Mouse (Mus musculus): ENCODE data around the gene Irs4. TPM values are rescaled to one million over a fixed set of nuclear protein-coding genes. Genes with fewer than 3 reads are reported as not detected.
A peak's percentile ranks its signal among the peaks of the same experiment; 100 is the strongest.

Gene Irs4
- polyA plus RNA-seq (2016; fragmentation: Nextera tagmentation; extraction: Ambion mirVana): 3.3 and 3.8 TPM in 2 replicates

- Histone ChIP-seq H3K27me3 (replicated peaks; ENCODE audit: low read depth, poor library complexity, severe bottlenecking) (peaks cover 85% of the 10 kb centered on the region), H3K4me1 (no peaks in the 10 kb centered on the region), H3K4me3 (peak within 1 kb of the TSS; percentile 57), H3K27ac (replicated peaks) (no peak within 1 kb of the TSS), H3K9me3 (no peaks in the 10 kb centered on the region), H3K36me3 (replicated peaks) (no peaks in the 10 kb centered on the region)
- WGBS: 22% methylated on average over 51 of the region's 51 CpGs
- peak; percentile 72 for DNase-seq (ENCODE audit: low spot score)
These were observed at the start of gene Irs4 for GRCm38 (mm10) chrX:141724937-141725918. Gene Irs4 (minus strand): TSS chrX:141725263.

- Histone ChIP-seq H3K36me3 (replicated peaks) (no peaks in the 10 kb centered on the region), H3K9me3 (no peaks in the 10 kb centered on the region), H3K4me1 (no peaks in the 10 kb centered on the region), H3K27me3 (replicated peaks; ENCODE audit: low read depth, poor library complexity, severe bottlenecking) (no peaks in the 10 kb centered on the region), H3K27ac (replicated peaks) (no peak overlapping the region), H3K4me3 (no peak overlapping the region)
- no peak for DNase-seq (ENCODE audit: low spot score)
- 72% methylated on average over 2 of the region's 2 CpGs for WGBS
These were observed 25.3 kb upstream of the Irs4 start for GRCm38 (mm10) chrX:141750360-141750759.

GRCm38 (mm10) chrX:141729570-141729969 lies 4.5 kb upstream of the Irs4 start:
- Histone ChIP-seq H3K27me3 (replicated peaks; ENCODE audit: low read depth, poor library complexity, severe bottlenecking) (peaks cover 61% of the 10 kb centered on the region), H3K27ac (replicated peaks) (no peak overlapping the region), H3K9me3 (no peaks in the 10 kb centered on the region), H3K36me3 (replicated peaks) (no peaks in the 10 kb centered on the region), H3K4me1 (no peaks in the 10 kb centered on the region), H3K4me3 (no peak overlapping the region)
- 50% methylated on average over 5 of the region's 5 CpGs for whole genome bisulfite sequencing
- no peak for DNase-seq (ENCODE audit: low spot score)

- peak; percentile 42 for DNase-seq (ENCODE audit: low spot score)
- Histone ChIP-seq H3K4me1 (no peaks in the 10 kb centered on the region), H3K27ac (replicated peaks) (no peak overlapping the region), H3K36me3 (replicated peaks) (no peaks in the 10 kb centered on the region), H3K9me3 (no peaks in the 10 kb centered on the region), H3K4me3 (peak overlapping the region; percentile 57), H3K27me3 (replicated peaks; ENCODE audit: low read depth, poor library complexity, severe bottlenecking) (peaks cover 88% of the 10 kb centered on the region)
- WGBS: 20% methylated on average over 52 of the region's 52 CpGs
These were observed 622 bp downstream of the Irs4 start for GRCm38 (mm10) chrX:141724391-141724891.

- H3K9me3 ChIP-seq: no peaks in the 10 kb centered on the region
- no peaks in the 10 kb centered on the region for H3K4me1 ChIP-seq
- 30% methylated on average over 16 of the region's 16 CpGs for WGBS
- DNase-seq (ENCODE audit: low spot score): peak; percentile 53
- H3K27ac ChIP-seq (replicated peaks): no peak overlapping the region
- peak overlapping the region; percentile 57 for H3K4me3 ChIP-seq
- H3K27me3 ChIP-seq (replicated peaks; ENCODE audit: low read depth, poor library complexity, severe bottlenecking): peaks cover 93% of the 10 kb centered on the region
- no peaks in the 10 kb centered on the region for H3K36me3 ChIP-seq (replicated peaks)
These were observed 1.1 kb downstream of the Irs4 start for GRCm38 (mm10) chrX:141723936-141724335.

- H3K27ac ChIP-seq (replicated peaks): no peak overlapping the region; the same call in 1 of the 2 replicates
- peak overlapping the region; percentile 57 for H3K4me3 ChIP-seq
- no peaks in the 10 kb centered on the region for H3K9me3 ChIP-seq
- peak; percentile 49 for DNase-seq (ENCODE audit: low spot score)
- no peaks in the 10 kb centered on the region for H3K36me3 ChIP-seq (replicated peaks)
- no peaks in the 10 kb centered on the region for H3K4me1 ChIP-seq
- 18% methylated on average over 33 of the region's 33 CpGs for WGBS
- peaks cover 91% of the 10 kb centered on the region for H3K27me3 ChIP-seq (replicated peaks; ENCODE audit: low read depth, poor library complexity, severe bottlenecking)
These were observed 3.3 kb downstream of the Irs4 start for GRCm38 (mm10) chrX:141721725-141722124.

Other genes starting within 250 kb of the Irs4 start
- 8.5 TPM in 2 replicates for gene Col4a5, start 249.9 kb downstream of the Irs4 start, polyA plus RNA-seq (2016; fragmentation: Nextera tagmentation; extraction: Ambion mirVana)
- gene Gm15294, start 150.0 kb upstream of the Irs4 start, polyA plus RNA-seq (2016; fragmentation: Nextera tagmentation; extraction: Ambion mirVana): 0.52 TPM in 2 replicates

All from embryonic facial prominence, embryonic 10.5 days (tissue).